Mouse (Mus musculus): ENCODE data around the gene Lsamp.

- TF ChIP-seq HCFC1 (IDR thresholded peaks at IDR 0.05; ENCODE audit: borderline replicate concordance, insufficient read depth, low read length), result no peak
- TF ChIP-seq ZNF384 (IDR thresholded peaks at IDR 0.05; ENCODE audit: low read depth, low read length), result no peak
Measured at GRCm38 (mm10) chr16:42152640-42153039, 2168.5 kb downstream of the Lsamp start.
